Mouse (Mus musculus) lung, postnatal 0 days (tissue): ENCODE data around the gene Thrb. TPM values are rescaled to one million over a fixed set of nuclear protein-coding genes. Genes with fewer than 3 reads are reported as not detected.

ENCODE experiments used
- ATAC-seq: fragments of 200-750 bp; cut with Nextera tagmentation; 2 replicates; pipeline ENCODE4 v1.8.0; 2017; ENCODE audit warnings: moderate library complexity
- DNase-seq: peaks from one replicate; pipeline ENCODE4 v3.0.0-alpha.2; 2016; ENCODE audit warnings: low spot score
- H3K27ac ChIP-seq: fragments of 300-500 bp; sonication (generic); 2 replicates; pipeline ENCODE4 v1.5.1; 2014; ENCODE audit warnings: antibody characterized with exemption, mild to moderate bottlenecking, low read length, mixed read lengths
- H3K27me3 ChIP-seq: fragments of 300-500 bp; sonication (generic); replicated peaks from 2 replicates; pipeline ENCODE4 v1.6.1; 2014; ENCODE audit warnings: low read length, mixed read lengths; ENCODE audit not compliant: insufficient read depth
- H3K36me3 ChIP-seq: fragments of 300-500 bp; sonication (generic); 2 replicates; pipeline ENCODE4 v1.6.1; 2014; ENCODE audit warnings: low read length, mixed read lengths; ENCODE audit not compliant: insufficient read depth
- H3K4me1 ChIP-seq: fragments of 300-500 bp; sonication (generic); 2 replicates; pipeline ENCODE4 v1.6.1; 2014; ENCODE audit warnings: antibody characterized with exemption, low read depth, low read length, mixed read lengths; ENCODE audit not compliant: insufficient read depth
- H3K4me2 ChIP-seq: fragments of 300-500 bp; sonication (generic); replicated peaks from 2 replicates; pipeline ENCODE4 v1.6.1; 2014; ENCODE audit warnings: low read depth, mild to moderate bottlenecking, low read length, moderate library complexity, mixed read lengths
- H3K4me3 ChIP-seq: fragments of 300-500 bp; sonication (generic); 2 replicates; pipeline ENCODE4 v1.5.1; 2014; ENCODE audit warnings: low read depth, low read length
- H3K9ac ChIP-seq: fragments of 300-500 bp; sonication (generic); replicated peaks from 2 replicates; pipeline ENCODE4 v1.6.1; 2014; ENCODE audit warnings: low read depth, mild to moderate bottlenecking
- H3K9me3 ChIP-seq: fragments of 300-500 bp; sonication (generic); 2 replicates; pipeline ENCODE4 v1.6.1; 2016; ENCODE audit warnings: low read length, mixed read lengths
- CTCF ChIP-seq: IDR thresholded peaks from 2 replicates; pipeline ENCODE4 v1.5.1; 2016; ENCODE audit warnings: antibody characterized with exemption, mild to moderate bottlenecking
- EP300 ChIP-seq: IDR thresholded peaks from 2 replicates; pipeline ENCODE4 v1.6.1; 2016; ENCODE audit warnings: antibody characterized with exemption, mild to moderate bottlenecking, control low read depth
- WGBS: fragments of 180-500 bp; shearing (Covaris S2); extraction: QIAGEN DNeasy Blood & Tissue Kit; methylation state at CpG from one replicate; pipeline ENCODE4 v1.1.7; 2014; 5-methylcytosine and 5-hydroxymethylcytosine counted together
- polyA plus RNA-seq: library from polyadenylated mRNA; unstranded; fragments of >200 nt; fragmentation: Nextera tagmentation; extraction: Ambion mirVana; gene quantifications from 2 replicates; pipeline ENCODE4 v1.2.1, GENCODE M21; 2015

Thrb gene
- polyA plus RNA-seq, 1 experiment from 2014 or later, result 2.8 TPM

- no peak overlapping the region for H3K9ac ChIP-seq
- no peaks in the 10 kb centered on the region for H3K9me3 ChIP-seq
- no peak overlapping the region for H3K4me2 ChIP-seq
- H3K4me1 ChIP-seq, result no peaks in the 10 kb centered on the region
- DNase-seq (no peak), ATAC-seq (no peak)
- no peaks in the 10 kb centered on the region for H3K27me3 ChIP-seq
- H3K4me3 ChIP-seq, result no peak overlapping the region
- TF ChIP-seq EP300 (no peak), CTCF (peak; percentile 41)
- H3K36me3 ChIP-seq, result no peaks in the 10 kb centered on the region
- no peak overlapping the region for H3K27ac ChIP-seq
Observed at GRCm38 (mm10) chr14:18022351-18022750, 362.3 kb downstream of the Thrb start.

DNA sequence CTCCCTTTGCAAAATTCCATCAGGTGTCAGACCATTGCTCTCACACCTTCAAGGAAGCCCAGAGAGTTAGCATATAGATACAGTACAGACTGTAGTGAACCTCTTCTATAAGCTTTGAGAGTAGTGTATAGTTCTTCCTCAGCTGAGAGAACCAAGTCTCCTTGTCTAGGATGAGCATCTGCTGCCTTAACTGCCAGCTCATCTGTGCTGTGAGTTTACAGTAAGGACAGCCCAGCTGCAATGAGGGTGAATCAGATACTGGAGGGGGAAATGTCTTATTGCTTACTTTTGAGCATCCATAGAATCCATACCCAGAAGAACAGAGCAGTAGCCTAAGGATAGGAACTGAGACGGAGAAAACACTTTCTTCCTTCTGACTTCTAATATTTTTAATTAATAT lies 367.8 kb downstream of the Thrb start:
- Histone ChIP-seq H3K4me1 (no peaks in the 10 kb centered on the region), H3K27me3 (no peaks in the 10 kb centered on the region), H3K36me3 (no peaks in the 10 kb centered on the region), H3K27ac (no peak overlapping the region), H3K9me3 (no peaks in the 10 kb centered on the region), H3K4me3 (no peak overlapping the region), H3K4me2 (no peak overlapping the region), H3K9ac (no peak overlapping the region)
- TF ChIP-seq CTCF, result no peak
- TF ChIP-seq EP300, result no peak
- ATAC-seq (no peak), DNase-seq (no peak)
- 74% methylated on average over 1 of the region's 1 CpGs for WGBS

GRCm38 (mm10) chr14:18029181-18029932 lies 369.3 kb downstream of the Thrb start:
- H3K4me3 ChIP-seq, result no peak overlapping the region
- ATAC-seq (no peak), DNase-seq (no peak)
- H3K4me1 ChIP-seq, result no peaks in the 10 kb centered on the region
- H3K27me3 ChIP-seq, result no peaks in the 10 kb centered on the region
- TF ChIP-seq CTCF (no peak), EP300 (no peak)
- no peak overlapping the region for H3K27ac ChIP-seq
- 62% methylated on average over 2 of the region's 2 CpGs for WGBS
- no peaks in the 10 kb centered on the region for H3K9me3 ChIP-seq
- H3K9ac ChIP-seq, result no peak overlapping the region
- no peaks in the 10 kb centered on the region for H3K36me3 ChIP-seq
- no peak overlapping the region for H3K4me2 ChIP-seq

DNA sequence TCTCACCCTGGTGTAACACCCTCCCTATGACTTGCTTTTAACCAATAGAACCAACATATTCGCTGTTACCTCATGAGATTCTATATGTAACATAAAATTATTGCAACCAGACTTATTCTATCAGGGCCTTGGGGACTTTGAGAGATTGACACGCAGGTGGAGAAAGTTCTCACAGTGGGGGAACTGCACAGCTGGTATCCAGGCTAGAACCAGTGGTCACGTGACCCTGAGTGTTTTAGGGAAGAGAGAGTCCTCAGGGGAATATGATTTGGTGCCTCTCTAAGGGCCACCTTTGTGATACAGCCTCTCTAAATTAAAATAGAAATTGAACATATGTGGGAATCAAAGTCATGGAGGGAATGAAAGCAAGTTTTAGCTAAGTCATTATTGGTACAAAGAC lies 371.9 kb downstream of the Thrb start:
- Histone ChIP-seq H3K9me3 (no peaks in the 10 kb centered on the region), H3K4me1 (no peaks in the 10 kb centered on the region), H3K4me3 (no peak overlapping the region), H3K36me3 (no peaks in the 10 kb centered on the region), H3K27ac (no peak overlapping the region), H3K27me3 (no peaks in the 10 kb centered on the region), H3K4me2 (no peak overlapping the region), H3K9ac (no peak overlapping the region)
- ATAC-seq (no peak), DNase-seq (no peak)
- no peak for TF ChIP-seq EP300
- no peak for TF ChIP-seq CTCF
- WGBS, result 78% methylated on average over 3 of the region's 3 CpGs

- no peaks in the 10 kb centered on the region for H3K27me3 ChIP-seq
- no peak overlapping the region for H3K4me2 ChIP-seq
- H3K4me3 ChIP-seq, result no peak overlapping the region
- no peak overlapping the region for H3K27ac ChIP-seq
- no peaks in the 10 kb centered on the region for H3K9me3 ChIP-seq
- TF ChIP-seq CTCF, result no peak
- TF ChIP-seq EP300, result no peak
- no peak overlapping the region for H3K9ac ChIP-seq
- ATAC-seq, result no peak
- DNase-seq, result no peak
- 76% methylated on average over 5 of the region's 5 CpGs for WGBS
- H3K36me3 ChIP-seq, result no peaks in the 10 kb centered on the region
- no peaks in the 10 kb centered on the region for H3K4me1 ChIP-seq
Observed at GRCm38 (mm10) chr14:18036573-18036972, 376.5 kb downstream of the Thrb start.

DNA sequence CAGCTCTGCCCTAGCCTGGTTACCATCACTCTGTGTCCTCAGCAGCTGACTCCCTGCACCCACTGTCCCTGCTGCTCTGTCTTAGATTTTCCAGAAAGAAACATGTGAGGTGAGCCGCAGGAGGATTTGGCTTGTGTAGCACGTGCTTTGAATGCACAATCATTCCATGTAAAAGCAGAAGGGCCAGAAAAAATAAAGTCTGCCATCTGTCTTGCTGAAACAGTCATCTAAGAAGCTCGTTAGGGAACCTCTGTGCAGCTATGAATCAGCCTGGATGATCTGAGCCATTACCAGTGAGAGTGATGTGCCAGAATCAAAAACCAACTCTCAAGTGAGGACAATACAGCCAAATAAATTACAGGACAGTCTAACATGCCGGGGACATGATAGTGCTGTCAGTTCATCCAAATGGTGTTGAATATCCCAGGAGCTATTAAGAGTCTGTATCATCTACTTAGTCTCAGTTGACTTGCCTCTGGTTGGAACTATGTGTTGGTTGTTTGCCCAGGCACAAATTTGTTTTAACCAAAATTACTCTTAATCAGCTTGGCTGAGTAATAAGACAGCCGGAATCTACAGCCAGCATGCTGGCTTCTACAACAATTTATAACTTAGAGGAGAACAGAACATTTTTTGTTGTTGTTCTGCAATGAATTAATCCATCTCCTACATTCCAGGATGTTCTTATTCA lies 402.2 kb downstream of the Thrb start:
- 72% methylated on average over 5 of the region's 5 CpGs for WGBS
- no peak overlapping the region for H3K4me2 ChIP-seq
- no peak overlapping the region for H3K27ac ChIP-seq
- H3K36me3 ChIP-seq, result no peaks in the 10 kb centered on the region
- no peaks in the 10 kb centered on the region for H3K4me1 ChIP-seq
- ATAC-seq (no peak), DNase-seq (no peak)
- no peak overlapping the region for H3K4me3 ChIP-seq
- H3K27me3 ChIP-seq, result no peaks in the 10 kb centered on the region
- no peaks in the 10 kb centered on the region for H3K9me3 ChIP-seq
- H3K9ac ChIP-seq, result no peak overlapping the region
- TF ChIP-seq CTCF, result no peak
- TF ChIP-seq EP300, result no peak
